Mouse (Mus musculus) mouse embryonic stem cell (cell line): Measurements from ENCODE around the gene Snd1.

Source experiments
- in situ Hi-C, 2 experiments: fragments of 300-500 bp; cut with MboI; formaldehyde crosslinking; loops; 1 replicate in 1 of 2; 3 replicates in 1 of 2; pipeline ENCODE4 v1.14.3; 2019 to 2020; ENCODE audit warnings: low sequenced_read_pairs in 2 of 2, low pct_unique_long_range_greater_than_20kb in 1 of 2, mixed read lengths in 1 of 2; ENCODE audit not compliant: unreplicated experiment in 1 of 2

Snd1 gene

GRCm38 (mm10) chr6:28525589-28525988, 50.6 kb downstream of the Snd1 start:
- in situ Hi-C loops = no loop called here

GRCm38 (mm10) chr6:28527459-28527858, 52.5 kb downstream of the Snd1 start:
- in situ Hi-C loops = no loop called here

- in situ Hi-C loops = no loop called here
These were observed 53.3 kb downstream of the Snd1 start for GRCm38 (mm10) chr6:28528208-28528607.

GRCm38 (mm10) chr6:28536464-28536863, 61.5 kb downstream of the Snd1 start:
- in situ Hi-C loops = no loop called here

- in situ Hi-C loops = no loop called here
These were observed 63.0 kb downstream of the Snd1 start for GRCm38 (mm10) chr6:28537851-28538527.

GRCm38 (mm10) chr6:28542298-28542701, 67.4 kb downstream of the Snd1 start:
- in situ Hi-C loops = no loop called here

- in situ Hi-C loops = no loop called here
These were observed 72.0 kb downstream of the Snd1 start for GRCm38 (mm10) chr6:28546943-28547342.

- in situ Hi-C loops = no loop called here
These were observed 74.4 kb downstream of the Snd1 start for GRCm38 (mm10) chr6:28549374-28549773.

- in situ Hi-C loops = no loop called here
These were observed 75.5 kb downstream of the Snd1 start for GRCm38 (mm10) chr6:28550255-28551004.

GRCm38 (mm10) chr6:28554470-28554869, 79.5 kb downstream of the Snd1 start:
- in situ Hi-C loops = no loop called here

- in situ Hi-C loops = no loop called here
These were observed 80.1 kb downstream of the Snd1 start for GRCm38 (mm10) chr6:28555002-28555401.

GRCm38 (mm10) chr6:28555428-28555827, 80.5 kb downstream of the Snd1 start:
- in situ Hi-C loops = no loop called here

GRCm38 (mm10) chr6:28557728-28558127, 82.8 kb downstream of the Snd1 start:
- in situ Hi-C loops = no loop called here

- in situ Hi-C loops = no loop called here
These were observed 84.5 kb downstream of the Snd1 start for GRCm38 (mm10) chr6:28559419-28559818.

GRCm38 (mm10) chr6:28561291-28561995, 86.5 kb downstream of the Snd1 start:
- in situ Hi-C loops = no loop called here

- in situ Hi-C loops = no loop called here
These were observed 87.5 kb downstream of the Snd1 start for GRCm38 (mm10) chr6:28562323-28563044.

- in situ Hi-C loops = no loop called here
These were observed 93.0 kb downstream of the Snd1 start for GRCm38 (mm10) chr6:28567978-28568377.

- in situ Hi-C loops = no loop called here
These were observed 97.0 kb downstream of the Snd1 start for GRCm38 (mm10) chr6:28571946-28572345.
